Mouse (Mus musculus): ENCODE measurements around the gene Ccl11. TPM values are rescaled to one million over a fixed set of nuclear protein-coding genes. Genes with fewer than 3 reads are reported as not detected.
A peak's percentile ranks its signal among the peaks of the same experiment; 100 is the strongest.

The Ccl11 gene
- polyA plus RNA-seq, 1 experiment from 2014 or later: 1.1 TPM

- no peak overlapping the region for H3K9ac ChIP-seq
- H3K27me3 ChIP-seq: no peaks in the 10 kb centered on the region
- no peak overlapping the region for H3K4me3 ChIP-seq
- peaks cover 26% of the 10 kb centered on the region for H3K4me1 ChIP-seq (replicated peaks)
- no peaks in the 10 kb centered on the region for H3K9me3 ChIP-seq
- H3K27ac ChIP-seq (replicated peaks): peak overlapping the region; percentile 63
- WGBS: 29% methylated on average over 8 of the region's 8 CpGs
- no peak overlapping the region for H3K4me2 ChIP-seq
- H3K36me3 ChIP-seq: no peaks in the 10 kb centered on the region
- ATAC-seq (ENCODE audit: low read depth): no peak
Observed at GRCm38 (mm10) chr11:82032678-82033344, 24.8 kb upstream of the Ccl11 start.

- H3K4me2 ChIP-seq: no peak overlapping the region
- WGBS: 91% methylated on average over 7 of the region's 7 CpGs
- no peak for ATAC-seq (ENCODE audit: low read depth)
- no peak overlapping the region for H3K9ac ChIP-seq
- no peak overlapping the region for H3K27ac ChIP-seq (replicated peaks)
- H3K4me3 ChIP-seq: no peak overlapping the region
- H3K9me3 ChIP-seq: no peaks in the 10 kb centered on the region
- H3K36me3 ChIP-seq: no peaks in the 10 kb centered on the region
- H3K4me1 ChIP-seq (replicated peaks): peaks cover 36% of the 10 kb centered on the region
- no peaks in the 10 kb centered on the region for H3K27me3 ChIP-seq
Observed at GRCm38 (mm10) chr11:82034446-82034845, 23.2 kb upstream of the Ccl11 start.

DNA sequence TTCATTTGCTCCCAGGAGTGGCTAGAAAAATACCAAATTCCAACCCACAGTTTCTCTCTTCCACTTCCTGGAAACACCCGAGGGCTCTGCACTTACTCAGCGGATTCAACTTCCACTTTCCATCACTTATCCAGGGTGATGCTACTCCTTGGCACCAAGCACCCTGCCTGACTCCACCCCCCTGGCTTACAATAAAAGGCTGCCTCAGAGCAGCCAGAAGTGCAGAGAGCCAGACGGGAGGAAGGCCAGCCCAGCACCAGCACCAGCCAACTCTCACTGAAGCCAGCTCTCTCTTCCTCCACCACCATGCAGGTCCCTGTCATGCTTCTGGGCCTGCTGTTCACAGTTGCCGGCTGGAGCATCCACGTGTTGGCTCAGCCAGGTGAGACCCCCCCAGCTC, 22.3 kb upstream of the Ccl11 start, which contains the start of gene Ccl2:
Gene Ccl2, plus strand, starts transcription at position 216 of the 400 bp plus-strand sequence.
- H3K9me3 ChIP-seq: no peaks in the 10 kb centered on the region
- H3K9ac ChIP-seq: no peak within 1 kb of the TSS
- WGBS: 46% methylated on average over 5 of the region's 5 CpGs
- H3K4me1 ChIP-seq (replicated peaks): peaks cover 43% of the 10 kb centered on the region
- no peak within 1 kb of the TSS for H3K4me3 ChIP-seq
- H3K27ac ChIP-seq (replicated peaks): no peak within 1 kb of the TSS
- no peaks in the 10 kb centered on the region for H3K27me3 ChIP-seq
- ATAC-seq (ENCODE audit: low read depth): no peak
- no peaks in the 10 kb centered on the region for H3K36me3 ChIP-seq
- no peak within 1 kb of the TSS for H3K4me2 ChIP-seq

DNA sequence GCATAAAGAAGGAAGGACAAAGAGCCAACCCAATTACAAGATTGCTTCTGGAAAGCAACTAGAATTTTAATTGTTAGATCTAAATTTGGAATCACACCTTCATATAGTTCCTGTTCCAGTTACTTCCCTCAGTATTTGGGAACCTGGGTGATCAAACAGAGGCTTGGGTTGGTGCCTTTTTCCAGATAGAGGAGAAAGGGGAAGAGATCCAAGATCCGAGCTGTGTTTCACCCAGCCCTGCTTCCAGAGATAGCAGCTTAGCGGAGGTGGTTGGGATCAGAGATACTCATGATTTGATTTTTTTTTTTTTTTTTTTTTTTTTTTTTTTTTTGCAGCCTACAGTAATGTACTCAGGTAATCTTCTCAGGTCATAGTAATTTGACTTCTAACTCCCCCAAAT, 21.8 kb upstream of the Ccl11 start:
- no peak overlapping the region for H3K4me2 ChIP-seq
- no peak overlapping the region for H3K4me3 ChIP-seq
- no peak overlapping the region for H3K9ac ChIP-seq
- H3K27me3 ChIP-seq: no peaks in the 10 kb centered on the region
- no peaks in the 10 kb centered on the region for H3K36me3 ChIP-seq
- H3K4me1 ChIP-seq (replicated peaks): peaks cover 43% of the 10 kb centered on the region
- WGBS: 92% methylated on average over 2 of the region's 2 CpGs
- H3K27ac ChIP-seq (replicated peaks): no peak overlapping the region
- ATAC-seq (ENCODE audit: low read depth): no peak
- H3K9me3 ChIP-seq: no peaks in the 10 kb centered on the region

DNA sequence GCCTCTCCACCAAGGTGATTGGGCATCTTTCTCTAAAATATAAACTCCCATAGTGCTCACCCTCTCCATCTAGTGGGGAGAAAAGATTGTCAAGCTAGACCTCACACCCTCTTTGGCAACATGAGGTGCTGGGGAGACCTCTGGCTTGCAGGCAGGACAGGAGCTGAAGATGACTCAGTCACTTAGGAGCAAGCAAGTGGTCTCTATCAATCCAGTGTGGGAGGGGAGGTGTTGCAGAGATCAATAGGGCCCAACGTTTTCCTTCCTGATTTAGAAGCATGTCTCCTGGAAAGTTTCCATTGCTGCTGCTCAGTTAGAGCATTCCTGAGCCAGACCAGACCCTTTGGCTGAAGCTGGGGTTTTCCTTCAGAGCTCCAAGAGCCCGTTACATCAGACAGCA, 19.1 kb upstream of the Ccl11 start, which contains the start of gene Gm17268:
Gene Gm17268, minus strand, starts transcription at position 28 of the 400 bp plus-strand sequence.
- Histone ChIP-seq H3K9me3 (no peaks in the 10 kb centered on the region), H3K9ac (no peak within 1 kb of the TSS), H3K36me3 (no peaks in the 10 kb centered on the region), H3K4me1 (replicated peaks) (peaks cover 29% of the 10 kb centered on the region), H3K4me3 (no peak within 1 kb of the TSS), H3K27me3 (no peaks in the 10 kb centered on the region), H3K4me2 (no peak within 1 kb of the TSS), H3K27ac (replicated peaks) (no peak within 1 kb of the TSS)
- 50% methylated on average over 2 of the region's 2 CpGs for WGBS
- no peak for ATAC-seq (ENCODE audit: low read depth)

DNA sequence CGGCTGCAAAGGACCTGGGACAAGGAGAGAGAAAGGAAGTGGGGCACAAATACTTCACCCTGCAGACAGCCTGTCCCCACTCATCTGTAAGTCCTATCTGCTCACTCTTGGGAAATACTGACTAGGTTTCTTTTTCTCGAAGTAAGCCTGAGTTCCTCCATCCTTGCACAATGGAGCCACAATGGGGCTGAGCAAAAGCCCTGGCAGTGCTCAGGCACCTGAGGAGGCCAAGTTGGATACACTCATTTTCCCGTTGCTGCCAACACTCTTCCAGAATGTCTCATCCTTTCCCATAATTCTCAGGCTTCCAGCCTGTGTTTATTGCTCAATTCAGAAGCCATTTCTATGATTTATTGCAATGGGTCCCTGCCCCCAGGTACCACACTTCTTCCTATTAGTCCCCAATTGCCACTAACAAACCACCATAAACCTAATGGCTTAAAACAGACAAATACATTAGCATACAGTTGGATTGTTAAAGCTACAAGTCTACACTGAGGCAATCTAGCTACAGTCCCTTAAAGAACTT, 18.4 kb upstream of the Ccl11 start:
- no peak overlapping the region for H3K27ac ChIP-seq (replicated peaks)
- H3K9ac ChIP-seq: no peak overlapping the region
- 34% methylated on average over 3 of the region's 3 CpGs for WGBS
- H3K9me3 ChIP-seq: no peaks in the 10 kb centered on the region
- H3K36me3 ChIP-seq: no peaks in the 10 kb centered on the region
- no peaks in the 10 kb centered on the region for H3K27me3 ChIP-seq
- peaks cover 28% of the 10 kb centered on the region for H3K4me1 ChIP-seq (replicated peaks)
- H3K4me3 ChIP-seq: no peak overlapping the region
- H3K4me2 ChIP-seq: no peak overlapping the region
- peak; percentile 27; the same call in 1 of the 2 replicates for ATAC-seq (ENCODE audit: low read depth)

DNA sequence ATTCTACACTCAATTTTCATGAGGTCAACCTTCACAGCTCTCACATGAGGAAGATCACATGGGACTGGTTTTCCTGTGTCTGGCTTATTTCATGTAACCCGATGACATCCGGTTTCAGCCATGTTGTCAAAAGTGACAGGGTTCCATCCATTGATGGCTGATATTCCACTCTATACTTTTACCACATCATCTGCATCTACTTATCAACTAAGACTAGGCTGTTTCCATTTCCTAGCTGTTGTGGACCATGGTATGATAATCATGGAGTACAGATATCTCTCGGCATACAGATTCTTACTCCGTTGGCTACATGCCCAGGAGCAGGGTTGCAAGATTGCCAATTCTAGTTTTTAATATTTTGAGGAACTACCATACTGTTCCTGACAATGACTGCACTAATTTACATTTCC, 15.9 kb upstream of the Ccl11 start:
- H3K9me3 ChIP-seq: no peaks in the 10 kb centered on the region

DNA sequence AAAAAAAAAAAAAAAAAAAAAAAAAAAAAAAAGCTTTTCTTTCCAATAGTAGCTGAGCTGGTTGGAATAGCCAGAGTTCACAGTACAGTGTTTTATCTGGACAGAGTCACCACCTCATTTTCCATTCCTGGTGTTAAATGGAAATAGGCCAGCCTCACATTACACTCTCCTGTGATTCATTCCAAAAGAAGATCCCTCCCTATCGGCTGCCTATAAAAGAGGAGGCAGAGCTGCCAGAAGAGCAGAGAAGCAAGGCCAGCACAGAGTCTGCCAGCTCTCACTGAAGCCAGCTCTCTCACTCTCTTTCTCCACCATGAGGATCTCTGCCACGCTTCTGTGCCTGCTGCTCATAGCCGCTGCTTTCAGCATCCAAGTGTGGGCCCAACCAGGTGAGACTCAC, 12.2 kb upstream of the Ccl11 start, which contains the start of gene Ccl7:
Gene Ccl7, plus strand, starts transcription at position 242 of the 400 bp plus-strand sequence.
- WGBS: 82% methylated on average over 3 of the region's 3 CpGs
- Histone ChIP-seq H3K9me3 (no peaks in the 10 kb centered on the region), H3K27me3 (no peaks in the 10 kb centered on the region), H3K36me3 (no peaks in the 10 kb centered on the region), H3K9ac (no peak within 1 kb of the TSS), H3K4me1 (replicated peaks) (no peaks in the 10 kb centered on the region), H3K27ac (replicated peaks) (no peak within 1 kb of the TSS), H3K4me2 (no peak within 1 kb of the TSS), H3K4me3 (no peak within 1 kb of the TSS)
- no peak for ATAC-seq (ENCODE audit: low read depth)

More for the DNA sequence above, 15.9 kb upstream of the Ccl11 start:
- Histone ChIP-seq H3K4me2 (no peak overlapping the region), H3K36me3 (no peaks in the 10 kb centered on the region), H3K4me1 (replicated peaks) (peaks cover 18% of the 10 kb centered on the region), H3K27ac (replicated peaks) (no peak overlapping the region), H3K27me3 (no peaks in the 10 kb centered on the region), H3K4me3 (no peak overlapping the region), H3K9ac (no peak overlapping the region)
- no peak for ATAC-seq (ENCODE audit: low read depth)
- 94% methylated on average over 4 of the region's 4 CpGs for WGBS

DNA sequence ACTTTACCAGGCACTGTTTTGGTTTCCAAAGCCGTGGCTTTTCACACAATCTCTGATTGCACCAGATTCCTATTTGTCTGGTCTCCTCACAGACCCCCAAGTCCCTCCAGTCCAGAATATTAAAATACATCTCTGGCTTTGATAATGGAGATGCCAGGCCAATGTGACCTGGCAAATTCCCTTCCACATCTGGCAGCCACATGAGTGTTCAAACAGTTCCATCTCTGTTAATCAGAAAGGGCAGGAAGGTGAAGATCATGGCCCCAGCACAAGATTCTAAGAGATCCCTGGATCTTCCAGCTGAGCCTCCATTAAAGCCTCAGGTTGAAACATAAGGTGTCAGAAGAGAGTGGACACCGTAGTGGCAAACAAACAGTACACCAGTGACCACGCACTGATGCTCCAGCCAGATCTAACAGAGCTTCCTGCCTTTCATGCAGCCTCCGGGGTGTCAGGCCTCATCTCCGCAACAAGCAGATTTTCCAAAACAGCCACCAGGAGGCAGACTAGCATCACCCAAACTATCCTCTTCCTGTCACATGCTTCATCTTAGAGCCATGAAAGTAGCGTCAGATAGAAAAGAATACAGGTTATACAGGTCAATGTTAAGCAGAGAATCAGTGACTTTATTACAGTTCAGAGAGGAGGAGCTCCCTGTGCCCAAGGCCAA, 9.7 kb upstream of the Ccl11 start:
- Histone ChIP-seq H3K4me2 (no peak overlapping the region), H3K4me3 (no peak overlapping the region), H3K36me3 (no peaks in the 10 kb centered on the region), H3K4me1 (replicated peaks) (no peaks in the 10 kb centered on the region), H3K27ac (replicated peaks) (no peak overlapping the region), H3K9me3 (no peaks in the 10 kb centered on the region), H3K27me3 (no peaks in the 10 kb centered on the region), H3K9ac (no peak overlapping the region)
- ATAC-seq (ENCODE audit: low read depth): no peak
- 42% methylated on average over 6 of the region's 6 CpGs for WGBS

DNA sequence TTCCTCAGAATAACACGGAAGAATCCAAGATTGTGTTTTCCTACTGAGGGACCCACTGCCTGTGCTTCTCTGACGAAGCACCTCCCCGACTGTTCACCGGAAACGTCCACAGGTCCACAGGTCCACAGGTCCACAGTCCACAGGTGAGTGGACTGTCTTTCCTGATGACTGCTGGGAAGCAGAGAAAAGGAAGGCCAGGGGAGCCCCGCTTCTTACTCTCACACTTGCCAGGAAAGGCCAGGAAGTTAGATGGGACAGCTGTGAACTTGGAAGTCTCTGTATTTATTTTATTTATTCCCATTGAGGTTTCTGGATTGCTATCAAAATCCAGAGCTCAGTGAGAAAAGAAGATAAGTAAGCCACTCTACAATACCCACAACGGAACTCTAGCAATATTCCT, 3.8 kb upstream of the Ccl11 start:
- Histone ChIP-seq H3K4me3 (no peak overlapping the region), H3K9me3 (no peaks in the 10 kb centered on the region), H3K4me2 (no peak overlapping the region), H3K36me3 (no peaks in the 10 kb centered on the region), H3K4me1 (replicated peaks) (no peaks in the 10 kb centered on the region), H3K9ac (no peak overlapping the region), H3K27ac (replicated peaks) (no peak overlapping the region), H3K27me3 (no peaks in the 10 kb centered on the region)
- WGBS: 91% methylated on average over 7 of the region's 7 CpGs
- no peak for ATAC-seq (ENCODE audit: low read depth)

DNA sequence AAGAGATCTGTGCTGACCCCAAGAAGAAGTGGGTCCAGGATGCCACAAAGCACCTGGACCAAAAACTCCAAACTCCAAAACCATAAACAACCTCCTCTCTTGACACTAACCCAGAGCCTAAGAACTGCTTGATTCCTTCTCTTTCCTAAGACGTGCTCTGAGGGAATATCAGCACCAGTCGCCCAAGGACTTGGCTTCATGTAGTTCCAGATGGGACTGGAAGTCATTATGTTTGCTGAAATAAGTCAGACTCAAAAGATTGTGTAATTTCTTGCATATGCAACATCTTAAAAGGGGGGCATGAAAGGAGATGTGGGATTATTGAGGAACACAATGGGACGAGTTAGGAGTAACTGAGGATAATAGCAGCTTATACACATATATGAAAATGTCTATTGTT, 4.6 kb downstream of the Ccl11 start:
- Histone ChIP-seq H3K9ac (no peak overlapping the region), H3K27ac (replicated peaks) (no peak overlapping the region), H3K27me3 (no peaks in the 10 kb centered on the region), H3K9me3 (no peaks in the 10 kb centered on the region), H3K4me2 (no peak overlapping the region), H3K4me3 (no peak overlapping the region), H3K36me3 (no peaks in the 10 kb centered on the region), H3K4me1 (replicated peaks) (no peaks in the 10 kb centered on the region)
- WGBS: 80% methylated on average over 3 of the region's 3 CpGs
- no peak for ATAC-seq (ENCODE audit: low read depth)

DNA sequence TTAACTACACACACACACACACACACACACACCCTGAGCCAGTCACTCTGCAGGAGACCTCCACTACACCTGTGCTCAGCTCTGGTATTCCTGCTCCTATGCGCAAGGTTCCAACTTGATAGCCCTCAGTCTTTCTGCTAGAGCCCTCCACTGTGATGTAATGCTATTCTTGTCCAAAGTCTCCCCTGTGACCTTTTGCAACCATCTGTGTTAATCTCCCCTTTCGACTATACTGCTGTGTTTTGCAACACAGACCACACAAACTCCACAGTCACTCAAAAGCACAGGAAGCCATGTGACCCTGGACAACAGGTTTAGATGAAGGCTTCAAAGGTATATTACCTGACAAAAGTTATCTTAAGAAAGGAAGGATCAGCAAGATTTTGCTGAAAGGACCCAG, 5.8 kb downstream of the Ccl11 start:
- no peak overlapping the region for H3K4me3 ChIP-seq
- 87% methylated on average over 2 of the region's 2 CpGs for WGBS
- no peak for ATAC-seq (ENCODE audit: low read depth)
- no peak overlapping the region for H3K9ac ChIP-seq
- no peak overlapping the region for H3K4me2 ChIP-seq
- no peaks in the 10 kb centered on the region for H3K27me3 ChIP-seq
- H3K27ac ChIP-seq (replicated peaks): no peak overlapping the region
- H3K9me3 ChIP-seq: no peaks in the 10 kb centered on the region
- H3K36me3 ChIP-seq: no peaks in the 10 kb centered on the region
- H3K4me1 ChIP-seq (replicated peaks): no peaks in the 10 kb centered on the region
